Mouse (Mus musculus) intestine, postnatal 0 days (tissue): ENCODE results near the gene Eps8l1. TPM values are rescaled to one million over a fixed set of nuclear protein-coding genes. Genes with fewer than 3 reads are reported as not detected.

Experiments used
- ATAC-seq: fragments of 200-750 bp; cut with Nextera tagmentation; 2 replicates; pipeline ENCODE4 v1.8.0; 2017; ENCODE audit warnings: mild to moderate bottlenecking, moderate TSS enrichment, moderate library complexity
- H3K27ac ChIP-seq: fragments of 300-500 bp; sonication (generic); 2 replicates; pipeline ENCODE4 v1.5.1; 2014; ENCODE audit warnings: mild to moderate bottlenecking, low read depth, low read length, moderate library complexity
- H3K27me3 ChIP-seq: fragments of 300-500 bp; sonication (generic); replicated peaks from 2 replicates; pipeline ENCODE4 v1.6.1; 2014; ENCODE audit warnings: low read length, mixed read lengths; ENCODE audit not compliant: control insufficient read depth, insufficient read depth
- H3K36me3 ChIP-seq: fragments of 300-500 bp; sonication (generic); 2 replicates; pipeline ENCODE4 v1.6.1; 2014; ENCODE audit warnings: mild to moderate bottlenecking, moderate library complexity; ENCODE audit not compliant: control insufficient read depth, insufficient read depth
- H3K4me1 ChIP-seq: fragments of 300-500 bp; sonication (generic); replicated peaks from 2 replicates; pipeline ENCODE4 v1.6.1; 2014; ENCODE audit warnings: antibody characterized with exemption, low read length, mixed read lengths; ENCODE audit not compliant: control insufficient read depth, insufficient read depth
- H3K4me2 ChIP-seq: fragments of 300-500 bp; sonication (generic); replicated peaks from 2 replicates; pipeline ENCODE4 v1.6.1; 2014; ENCODE audit warnings: low read depth, mild to moderate bottlenecking, moderate library complexity
- H3K4me3 ChIP-seq: fragments of 300-500 bp; sonication (generic); 2 replicates; pipeline ENCODE4 v1.5.1; 2014; ENCODE audit warnings: low read depth, low read length
- H3K9ac ChIP-seq: fragments of 300-500 bp; sonication (generic); 2 replicates; pipeline ENCODE4 v1.6.1; 2014; ENCODE audit warnings: mild to moderate bottlenecking, low read depth, low read length
- H3K9me3 ChIP-seq: fragments of 300-500 bp; sonication (generic); 2 replicates; pipeline ENCODE4 v1.6.1; 2016; ENCODE audit warnings: mixed run types; ENCODE audit not compliant: control insufficient read depth
- CTCF ChIP-seq: sonication (generic); IDR thresholded peaks from 2 replicates; pipeline ENCODE4 v1.5.1; 2016; ENCODE audit warnings: low read depth, mild to moderate bottlenecking, control low read depth, antibody characterized with exemption, moderate library complexity
- WGBS: fragments of 180-500 bp; shearing (Covaris S2); extraction: QIAGEN DNeasy Blood & Tissue Kit; methylation state at CpG from one replicate; pipeline ENCODE4 v1.1.7; 2014; 5-methylcytosine and 5-hydroxymethylcytosine counted together
- polyA plus RNA-seq: library from polyadenylated mRNA; unstranded; fragments of >200 nt; fragmentation: Nextera tagmentation; extraction: Ambion mirVana; gene quantifications from 2 replicates; pipeline ENCODE4 v1.2.1, GENCODE M21; 2015

The Eps8l1 gene
- polyA plus RNA-seq, 1 experiment from 2014 or later = 1.7 TPM

- Histone ChIP-seq H3K27me3 (0 out of 2 replicates have a peak, but pooled peaks cover 7% of the 10 kb centered on the region), H3K4me2 (peak overlapping the region; percentile 77), H3K4me1 (no peaks in the 10 kb centered on the region), H3K36me3 (no peaks in the 10 kb centered on the region), H3K4me3 (peak overlapping the region; percentile 46), H3K27ac (no peak overlapping the region), H3K9ac (peak overlapping the region; percentile 18; the same call in 1 of the 2 replicates), H3K9me3 (no peaks in the 10 kb centered on the region)
- ATAC-seq = peak; percentile 69
- TF ChIP-seq CTCF = peak; percentile 92
- 4% methylated on average over 24 of the region's 24 CpGs for WGBS
Measured at GRCm38 (mm10) chr7:4471179-4471555, 10.7 kb downstream of the Eps8l1 start.

- Histone ChIP-seq H3K27ac (no peak overlapping the region), H3K4me3 (no peak overlapping the region), H3K9ac (no peak overlapping the region), H3K36me3 (no peaks in the 10 kb centered on the region), H3K9me3 (no peaks in the 10 kb centered on the region), H3K4me2 (no peak overlapping the region), H3K27me3 (0 out of 2 replicates have a peak, but pooled peaks cover 7% of the 10 kb centered on the region), H3K4me1 (no peaks in the 10 kb centered on the region)
- TF ChIP-seq CTCF = no peak
- no peak for ATAC-seq
- 22% methylated on average over 19 of the region's 19 CpGs for WGBS
Measured at GRCm38 (mm10) chr7:4473940-4474339, 13.5 kb downstream of the Eps8l1 start.

DNA sequence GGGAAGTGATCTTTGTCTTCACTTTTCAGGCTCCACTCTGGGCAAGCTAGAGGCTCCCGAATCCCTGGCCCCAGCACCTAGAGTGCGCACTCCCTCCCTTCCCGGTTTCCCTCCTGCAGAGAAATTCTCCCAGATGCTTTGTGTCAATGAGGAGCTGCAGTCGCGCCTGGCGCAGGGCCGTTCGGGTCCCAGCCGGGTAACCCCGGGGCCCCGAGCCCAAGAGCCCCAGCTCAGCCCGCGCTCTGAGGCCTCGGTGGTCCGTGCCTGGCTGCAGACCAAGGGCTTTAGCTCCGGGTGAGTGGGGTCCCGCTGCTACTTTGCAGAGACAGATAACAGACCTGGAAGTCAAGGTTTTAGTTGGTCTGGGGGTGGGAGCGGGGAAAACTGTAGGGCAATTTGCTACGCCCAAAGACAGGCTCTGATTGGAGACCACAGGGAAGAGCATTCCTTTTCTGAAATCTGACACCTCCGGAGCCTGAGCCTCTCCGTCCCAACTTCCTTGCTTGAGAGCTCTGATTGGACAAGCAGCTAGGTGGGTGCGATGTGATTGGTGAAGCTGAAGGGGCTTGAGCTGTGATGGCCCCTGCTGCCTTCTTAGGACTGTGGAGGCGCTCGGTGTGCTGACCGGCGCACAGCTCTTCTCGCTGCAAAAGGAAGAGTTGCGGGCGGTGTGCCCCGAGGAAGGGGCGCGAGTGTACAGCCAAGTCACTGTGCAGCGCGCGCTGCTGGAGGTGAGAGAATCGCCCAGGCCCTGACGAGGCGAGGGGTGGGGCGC, 17.7 kb downstream of the Eps8l1 start:
- under 1% methylated on average over 39 of the region's 39 CpGs for WGBS
- Histone ChIP-seq H3K4me1 (no peaks in the 10 kb centered on the region), H3K9ac (peak overlapping the region; percentile 48), H3K27me3 (no peaks in the 10 kb centered on the region), H3K9me3 (no peaks in the 10 kb centered on the region), H3K4me2 (peak overlapping the region; percentile 81), H3K27ac (peak overlapping the region; percentile 76), H3K36me3 (peaks cover 21% of the 10 kb centered on the region), H3K4me3 (peak overlapping the region; percentile 46)
- peak; percentile 85 for ATAC-seq
- TF ChIP-seq CTCF = 0 out of 2 replicates have a peak, but pooled peaks have one; percentile 32

DNA sequence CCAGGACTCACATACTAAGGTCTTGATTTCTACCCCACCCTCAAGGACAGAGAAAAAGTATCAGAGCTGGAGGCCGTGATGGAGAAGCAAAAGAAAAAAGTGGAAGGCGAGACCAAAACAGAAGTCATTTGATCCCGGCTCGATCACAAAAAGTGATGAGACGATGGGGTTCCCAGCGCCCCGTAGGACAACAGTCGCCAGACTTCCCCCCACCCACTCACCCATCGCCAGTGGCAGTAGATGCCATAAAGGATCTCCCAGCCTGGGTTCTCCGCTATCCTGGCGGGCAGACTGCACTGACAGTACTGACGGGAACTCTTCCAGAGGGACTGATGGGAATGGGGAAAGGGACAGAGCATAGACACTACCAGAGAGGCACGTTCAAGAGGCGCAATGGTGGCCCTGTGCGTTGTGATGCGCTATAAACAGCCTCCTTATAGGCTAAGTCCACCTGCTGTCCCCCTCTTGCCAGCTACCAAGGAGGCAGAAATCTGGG, 18.4 kb downstream of the Eps8l1 start:
- WGBS = 5% methylated on average over 16 of the region's 16 CpGs
- Histone ChIP-seq H3K27ac (no peak overlapping the region), H3K4me3 (peak overlapping the region; percentile 46), H3K4me1 (no peaks in the 10 kb centered on the region), H3K9ac (0 out of 2 replicates have a peak overlapping the region, but pooled peaks have one; percentile 31), H3K36me3 (peaks cover 28% of the 10 kb centered on the region), H3K27me3 (no peaks in the 10 kb centered on the region), H3K9me3 (no peaks in the 10 kb centered on the region), H3K4me2 (peak overlapping the region; percentile 81)
- no peak for ATAC-seq
- TF ChIP-seq CTCF = no peak

DNA sequence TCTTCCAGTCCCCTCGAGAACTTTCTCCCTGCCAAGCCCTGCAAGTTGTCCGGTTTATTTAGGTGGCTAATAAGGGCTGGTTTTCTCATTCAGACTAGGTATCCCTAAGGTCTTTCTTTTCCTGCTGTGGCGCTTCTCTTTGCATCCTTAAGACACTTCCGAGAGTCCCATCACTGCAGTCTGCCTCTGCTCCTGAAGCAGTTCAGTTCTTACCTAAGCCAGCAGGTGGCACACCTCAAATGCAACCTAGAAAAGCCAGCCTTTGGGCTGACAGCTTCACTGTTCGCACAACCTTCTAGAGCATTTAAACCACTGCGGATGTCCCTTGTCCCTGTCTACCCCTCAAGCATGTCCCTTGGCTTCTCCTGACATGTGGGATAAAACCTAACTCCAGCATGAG, 19.2 kb downstream of the Eps8l1 start:
- no peaks in the 10 kb centered on the region for H3K4me1 ChIP-seq
- H3K27ac ChIP-seq = no peak overlapping the region
- ATAC-seq = no peak
- H3K27me3 ChIP-seq = no peaks in the 10 kb centered on the region
- 26% methylated on average over 6 of the region's 6 CpGs for WGBS
- no peaks in the 10 kb centered on the region for H3K9me3 ChIP-seq
- H3K9ac ChIP-seq = no peak overlapping the region
- no peak overlapping the region for H3K4me3 ChIP-seq
- peaks cover 36% of the 10 kb centered on the region for H3K36me3 ChIP-seq
- no peak overlapping the region for H3K4me2 ChIP-seq
- peak; percentile 81 for TF ChIP-seq CTCF

GRCm38 (mm10) chr7:4482281-4482680, 21.8 kb downstream of the Eps8l1 start:
- peaks cover 61% of the 10 kb centered on the region for H3K36me3 ChIP-seq
- TF ChIP-seq CTCF = no peak
- H3K4me1 ChIP-seq = no peaks in the 10 kb centered on the region
- H3K4me3 ChIP-seq = no peak overlapping the region
- ATAC-seq = no peak
- no peak overlapping the region for H3K9ac ChIP-seq
- H3K9me3 ChIP-seq = no peaks in the 10 kb centered on the region
- no peak overlapping the region for H3K4me2 ChIP-seq
- 83% methylated on average over 12 of the region's 12 CpGs for WGBS
- no peaks in the 10 kb centered on the region for H3K27me3 ChIP-seq
- H3K27ac ChIP-seq = no peak overlapping the region
